Mouse (Mus musculus): ENCODE results near the gene Nlrp1a. TPM values are rescaled to one million over a fixed set of nuclear protein-coding genes. Genes with fewer than 3 reads are reported as not detected.
A peak's percentile ranks its signal among the peaks of the same experiment; 100 is the strongest.

Nlrp1a gene
- polyA plus RNA-seq, 1 experiment from 2014 or later: 0.05 TPM

DNA sequence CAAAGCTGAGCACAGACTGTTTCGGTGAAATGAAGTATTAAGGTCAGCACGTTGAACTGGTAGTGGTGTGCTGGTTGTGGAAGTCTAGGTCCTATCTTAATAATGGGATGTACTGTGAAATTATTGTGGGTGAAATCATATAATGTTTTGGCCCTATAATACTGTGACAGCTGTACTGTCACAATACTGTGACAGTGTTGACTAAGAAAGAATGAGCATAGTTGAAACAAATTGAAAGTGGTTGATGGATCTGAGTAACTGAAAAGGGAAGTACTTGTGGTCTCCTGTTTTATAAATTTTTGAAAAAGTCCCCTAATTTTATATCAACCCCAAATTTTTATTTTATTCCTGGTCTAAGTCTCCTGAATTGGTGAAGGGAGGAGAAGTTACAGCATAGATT lies 37.4 kb downstream of the Nlrp1a start:
- Histone ChIP-seq H3K27me3 (replicated peaks; ENCODE audit: control insufficient read depth, insufficient read depth, low read length) (no peaks in the 10 kb centered on the region), H3K4me2 (replicated peaks; ENCODE audit: low read depth) (no peak overlapping the region), H3K4me1 (replicated peaks; ENCODE audit: control insufficient read depth, insufficient read depth, low read length) (no peaks in the 10 kb centered on the region), H3K9ac (ENCODE audit: low read depth, low read length) (no peak overlapping the region), H3K27ac (ENCODE audit: low read depth, low read length) (no peak overlapping the region), H3K9me3 (ENCODE audit: control insufficient read depth) (no peaks in the 10 kb centered on the region), H3K4me3 (ENCODE audit: low read depth, low read length) (no peak overlapping the region), H3K36me3 (ENCODE audit: control insufficient read depth, insufficient read depth) (no peaks in the 10 kb centered on the region)
- TF ChIP-seq CTCF (IDR thresholded peaks at IDR 0.05; ENCODE audit: low read depth): no peak
- WGBS: 76% methylated on average over 2 of the region's 2 CpGs
- no peak for ATAC-seq

DNA sequence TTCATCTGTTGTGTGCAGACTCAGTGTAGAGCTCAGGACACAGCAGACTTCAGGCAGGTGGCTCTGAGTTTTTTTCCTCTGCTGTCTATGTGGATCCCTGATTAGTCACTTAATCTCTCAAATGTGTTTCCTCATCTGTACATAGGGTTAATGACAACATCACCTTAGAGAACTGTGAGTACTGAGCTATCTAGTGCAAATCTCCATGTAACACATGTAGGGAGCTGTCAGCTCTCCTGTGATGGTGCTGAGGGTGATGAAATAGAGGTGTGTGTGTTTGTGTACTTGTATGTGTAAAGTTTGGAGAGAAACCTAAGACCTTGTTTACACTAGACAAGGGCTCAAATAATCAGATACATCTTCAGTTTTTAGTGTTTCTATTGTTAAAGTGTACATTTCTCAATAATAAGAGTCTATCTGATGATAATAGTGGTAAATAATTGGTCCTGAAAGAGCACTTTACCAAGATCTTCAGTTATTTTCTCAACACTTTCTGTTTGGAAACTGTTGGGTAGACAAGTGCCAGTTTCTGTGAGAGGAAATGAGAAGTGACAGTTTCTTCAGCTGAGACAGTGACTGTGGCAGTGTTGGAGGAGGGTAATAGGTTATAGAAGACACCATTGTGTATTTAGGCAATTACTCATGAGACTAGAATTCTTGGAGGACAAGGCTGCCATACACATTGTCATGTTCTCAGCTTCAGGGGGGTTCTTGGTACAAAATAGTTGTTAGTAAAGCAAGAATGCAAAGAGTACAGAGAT lies 38.1 kb downstream of the Nlrp1a start:
- Histone ChIP-seq H3K9me3 (ENCODE audit: control insufficient read depth) (no peaks in the 10 kb centered on the region), H3K4me2 (replicated peaks; ENCODE audit: low read depth) (no peak overlapping the region), H3K36me3 (ENCODE audit: control insufficient read depth, insufficient read depth) (no peaks in the 10 kb centered on the region), H3K9ac (ENCODE audit: low read depth, low read length) (no peak overlapping the region), H3K27me3 (replicated peaks; ENCODE audit: control insufficient read depth, insufficient read depth, low read length) (no peaks in the 10 kb centered on the region), H3K4me3 (ENCODE audit: low read depth, low read length) (no peak overlapping the region), H3K4me1 (replicated peaks; ENCODE audit: control insufficient read depth, insufficient read depth, low read length) (no peaks in the 10 kb centered on the region), H3K27ac (ENCODE audit: low read depth, low read length) (no peak overlapping the region)
- no peak for ATAC-seq
- TF ChIP-seq CTCF (IDR thresholded peaks at IDR 0.05; ENCODE audit: low read depth): no peak

- no peaks in the 10 kb centered on the region for H3K9me3 ChIP-seq (ENCODE audit: control insufficient read depth)
- no peak overlapping the region for H3K4me2 ChIP-seq (replicated peaks; ENCODE audit: low read depth)
- TF ChIP-seq CTCF (IDR thresholded peaks at IDR 0.05; ENCODE audit: low read depth): no peak
- no peak overlapping the region for H3K27ac ChIP-seq (ENCODE audit: low read depth, low read length)
- H3K4me1 ChIP-seq (replicated peaks; ENCODE audit: control insufficient read depth, insufficient read depth, low read length): no peaks in the 10 kb centered on the region
- H3K36me3 ChIP-seq (ENCODE audit: control insufficient read depth, insufficient read depth): no peaks in the 10 kb centered on the region
- no peaks in the 10 kb centered on the region for H3K27me3 ChIP-seq (replicated peaks; ENCODE audit: control insufficient read depth, insufficient read depth, low read length)
- ATAC-seq: no peak
- no peak overlapping the region for H3K9ac ChIP-seq (ENCODE audit: low read depth, low read length)
- no peak overlapping the region for H3K4me3 ChIP-seq (ENCODE audit: low read depth, low read length)
These were observed 40.6 kb downstream of the Nlrp1a start for GRCm38 (mm10) chr11:71103931-71104330.

GRCm38 (mm10) chr11:71076342-71076741 lies 68.2 kb downstream of the Nlrp1a start:
- no peaks in the 10 kb centered on the region for H3K4me1 ChIP-seq (replicated peaks; ENCODE audit: control insufficient read depth, insufficient read depth, low read length)
- ATAC-seq: no peak
- 60% methylated on average over 1 of the region's 1 CpGs for WGBS
- H3K27ac ChIP-seq (ENCODE audit: low read depth, low read length): no peak overlapping the region
- no peak overlapping the region for H3K4me2 ChIP-seq (replicated peaks; ENCODE audit: low read depth)
- H3K36me3 ChIP-seq (ENCODE audit: control insufficient read depth, insufficient read depth): no peaks in the 10 kb centered on the region
- no peak overlapping the region for H3K9ac ChIP-seq (ENCODE audit: low read depth, low read length)
- no peaks in the 10 kb centered on the region for H3K9me3 ChIP-seq (ENCODE audit: control insufficient read depth)
- no peak for TF ChIP-seq CTCF (IDR thresholded peaks at IDR 0.05; ENCODE audit: low read depth)
- no peak overlapping the region for H3K4me3 ChIP-seq (ENCODE audit: low read depth, low read length)
- no peaks in the 10 kb centered on the region for H3K27me3 ChIP-seq (replicated peaks; ENCODE audit: control insufficient read depth, insufficient read depth, low read length)

GRCm38 (mm10) chr11:71052554-71052953 lies 92.0 kb downstream of the Nlrp1a start:
- WGBS: 0% methylated on average over 1 of the region's 1 CpGs
- Histone ChIP-seq H3K27ac (ENCODE audit: low read depth, low read length) (no peak overlapping the region), H3K9me3 (ENCODE audit: control insufficient read depth) (no peaks in the 10 kb centered on the region), H3K27me3 (replicated peaks; ENCODE audit: control insufficient read depth, insufficient read depth, low read length) (no peaks in the 10 kb centered on the region), H3K4me1 (replicated peaks; ENCODE audit: control insufficient read depth, insufficient read depth, low read length) (no peaks in the 10 kb centered on the region), H3K36me3 (ENCODE audit: control insufficient read depth, insufficient read depth) (no peaks in the 10 kb centered on the region), H3K4me3 (ENCODE audit: low read depth, low read length) (no peak overlapping the region), H3K4me2 (replicated peaks; ENCODE audit: low read depth) (no peak overlapping the region), H3K9ac (ENCODE audit: low read depth, low read length) (no peak overlapping the region)
- ATAC-seq: no peak
- peak; percentile 74 for TF ChIP-seq CTCF (IDR thresholded peaks at IDR 0.05; ENCODE audit: low read depth)

Other genes with a start within 250 kb of the Nlrp1a start
- 35.8 and 37.3 TPM in 2 replicates for gene Nup88, start 174.7 kb downstream of the Nlrp1a start, polyA plus RNA-seq (2015; fragmentation: Nextera tagmentation; extraction: Ambion mirVana)
- 42.8 and 49.3 TPM in 2 replicates for gene Rpain, start 174.5 kb downstream of the Nlrp1a start, polyA plus RNA-seq (2015; fragmentation: Nextera tagmentation; extraction: Ambion mirVana)
- 137 and 145 TPM in 2 replicates for gene C1qbp, start 161.7 kb downstream of the Nlrp1a start, polyA plus RNA-seq (2015; fragmentation: Nextera tagmentation; extraction: Ambion mirVana)
- gene Dhx33, start 140.3 kb downstream of the Nlrp1a start, polyA plus RNA-seq (2015; fragmentation: Nextera tagmentation; extraction: Ambion mirVana): 3.5 and 3.6 TPM in 2 replicates
- gene Mis12, start 125.1 kb downstream of the Nlrp1a start, polyA plus RNA-seq (2015; fragmentation: Nextera tagmentation; extraction: Ambion mirVana): 10.3 and 11.2 TPM in 2 replicates
- gene Derl2, start 124.9 kb downstream of the Nlrp1a start, polyA plus RNA-seq (2015; fragmentation: Nextera tagmentation; extraction: Ambion mirVana): 76.0 and 77.4 TPM in 2 replicates
- gene 6330403K07Rik, start 111.2 kb downstream of the Nlrp1a start, polyA plus RNA-seq (2015; fragmentation: Nextera tagmentation; extraction: Ambion mirVana): 17.6 and 20.4 TPM in 2 replicates
- gene Nlrp1b, start 86.0 kb upstream of the Nlrp1a start, polyA plus RNA-seq (2015; fragmentation: Nextera tagmentation; extraction: Ambion mirVana): 0.10 and 0.18 TPM in 2 replicates

All from intestine, postnatal 0 days (tissue).